Mouse (Mus musculus): Measurements from ENCODE around the gene Adcy7.

The Adcy7 gene

GRCm38 (mm10) chr8:88330816-88331215, 58.6 kb downstream of the Adcy7 start:
- no peak for DNase-seq (ENCODE audit: low read depth, low spot score)

- no peak for DNase-seq (ENCODE audit: low read depth, low spot score)
Observed at GRCm38 (mm10) chr8:88334384-88334783, 62.2 kb downstream of the Adcy7 start.

DNA sequence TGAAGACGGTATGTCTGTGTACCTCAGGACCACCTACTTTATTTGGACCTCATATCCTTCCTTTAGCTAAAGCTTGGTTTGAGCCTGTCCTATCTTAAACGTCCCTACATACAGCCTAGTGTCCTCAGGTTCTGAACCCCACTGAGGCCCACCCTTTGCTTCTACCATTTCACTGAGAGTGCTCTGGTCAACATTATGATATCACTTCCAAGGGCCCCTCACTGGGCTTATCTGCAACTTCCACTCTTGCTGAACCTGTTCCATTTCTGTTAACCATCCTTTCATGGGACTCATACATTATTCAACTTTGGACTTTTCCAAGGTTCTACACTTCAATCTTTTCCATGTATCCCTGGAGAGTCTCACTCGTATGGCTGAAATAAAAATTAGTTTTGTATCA, 62.8 kb downstream of the Adcy7 start:
- peak; percentile 13 for DNase-seq (ENCODE audit: low read depth, low spot score)

GRCm38 (mm10) chr8:88339221-88339620, 67.0 kb downstream of the Adcy7 start:
- DNase-seq (ENCODE audit: low read depth, low spot score): no peak

DNA sequence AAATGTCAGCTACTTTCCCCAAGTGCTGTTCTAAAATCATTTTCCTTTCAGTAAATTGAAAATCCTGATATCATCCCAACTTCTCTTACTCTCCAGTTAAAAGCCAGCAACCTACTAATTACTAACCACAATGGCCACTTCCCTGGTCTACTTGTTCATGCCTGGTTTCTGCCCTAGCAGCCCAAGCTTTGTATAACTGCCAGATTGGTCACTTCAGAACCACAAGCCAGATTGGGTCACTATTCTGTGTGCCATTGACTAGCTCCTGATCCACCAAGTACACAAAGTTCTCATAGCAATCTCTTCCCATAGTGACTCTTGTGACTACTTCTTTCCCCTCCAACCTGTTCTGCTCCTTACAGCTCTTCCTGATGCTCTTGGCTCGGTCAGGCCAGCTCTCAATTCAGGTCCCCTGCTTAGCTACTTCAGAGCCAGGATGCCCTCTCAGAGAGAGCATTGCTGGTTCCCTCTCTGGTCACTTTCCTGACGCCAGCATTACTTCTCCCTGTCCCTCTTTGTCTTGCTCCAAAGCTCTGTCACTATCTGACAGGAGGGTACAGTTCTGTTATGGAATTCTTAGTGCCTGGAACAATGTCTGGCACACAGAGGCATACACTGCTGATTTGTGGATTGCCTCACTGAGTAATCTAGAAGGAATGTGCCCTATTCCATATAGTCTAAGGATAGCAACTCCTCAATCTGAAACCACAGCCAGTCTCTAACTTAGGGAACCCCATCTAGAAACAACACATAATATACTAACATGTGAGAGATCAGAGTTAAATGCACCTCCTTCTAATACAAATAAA, 67.9 kb downstream of the Adcy7 start:
- no peak for DNase-seq (ENCODE audit: low read depth, low spot score)

DNA sequence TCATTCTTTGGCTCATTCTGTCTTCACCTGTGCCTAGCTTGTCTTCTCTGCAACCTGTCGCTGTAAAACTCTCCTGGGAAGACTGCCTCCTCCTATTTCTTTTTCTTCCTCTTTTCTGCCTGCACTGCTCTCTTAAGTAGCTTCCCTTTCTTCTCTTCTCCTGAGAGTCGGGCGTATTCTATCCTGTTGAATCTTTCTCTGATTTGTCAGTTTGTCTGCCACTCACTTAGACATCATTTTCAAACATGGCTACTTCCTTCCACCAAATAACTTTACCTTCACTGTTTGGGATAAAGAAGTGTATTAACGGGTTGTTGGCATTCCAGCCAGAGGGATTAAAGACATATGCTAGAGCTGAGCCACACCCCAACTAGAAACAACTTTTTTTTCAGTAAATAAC, 69.8 kb downstream of the Adcy7 start:
- no peak for DNase-seq (ENCODE audit: low read depth, low spot score)

DNA sequence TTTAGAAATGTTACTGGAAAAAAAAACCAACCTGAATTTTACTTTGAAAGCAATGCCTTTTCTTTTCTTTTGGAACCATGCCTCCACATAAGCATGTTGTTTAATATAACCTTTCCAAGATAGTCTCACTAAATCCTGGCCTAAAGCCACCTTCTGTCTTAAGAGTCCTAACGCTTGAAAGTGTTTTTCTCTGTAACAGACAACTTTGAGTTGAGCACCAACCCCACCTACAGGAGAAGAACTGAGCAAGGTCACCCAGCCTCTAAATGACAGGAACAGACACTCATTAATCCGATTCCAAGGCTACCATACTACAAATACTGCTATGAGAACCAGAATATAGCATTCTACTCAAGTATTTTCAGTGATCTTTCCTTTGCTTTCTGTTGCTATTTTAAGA, 76.8 kb downstream of the Adcy7 start:
- no peak for DNase-seq (ENCODE audit: low read depth, low spot score)

DNA sequence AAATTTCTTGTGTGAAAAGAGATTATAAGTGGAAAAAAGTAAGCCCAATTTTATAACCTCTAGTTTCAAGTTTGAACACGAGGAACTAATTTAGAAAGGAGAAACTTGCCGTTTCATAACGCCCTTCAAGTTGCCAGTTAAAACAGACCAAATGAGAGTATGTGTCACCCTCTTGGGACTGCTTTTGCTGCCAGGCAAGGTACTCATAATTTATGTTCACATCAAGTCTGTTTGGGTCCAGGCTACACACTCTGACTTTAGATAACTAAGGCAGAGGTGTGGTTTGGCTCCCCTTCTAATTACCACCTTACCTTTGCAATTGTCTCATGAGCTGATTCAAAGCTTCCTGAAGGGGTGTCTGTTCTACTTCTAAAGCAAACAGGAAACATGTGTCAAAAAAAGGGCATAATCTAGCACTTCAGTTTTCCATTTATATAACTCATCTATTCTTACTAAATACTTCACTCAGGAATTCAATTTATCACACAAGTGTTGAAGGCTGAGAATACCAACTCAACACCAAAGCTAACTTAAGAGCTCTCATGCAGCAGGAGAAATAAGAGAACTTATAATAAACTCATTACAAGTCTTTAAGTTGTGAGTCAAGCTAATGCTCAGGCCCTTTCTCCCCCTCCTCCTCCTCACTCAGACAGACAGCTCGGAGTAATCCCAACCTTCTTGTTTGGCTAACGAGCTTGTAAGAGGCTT, 85.2 kb downstream of the Adcy7 start:
- no peak for DNase-seq (ENCODE audit: low read depth, low spot score)

DNA sequence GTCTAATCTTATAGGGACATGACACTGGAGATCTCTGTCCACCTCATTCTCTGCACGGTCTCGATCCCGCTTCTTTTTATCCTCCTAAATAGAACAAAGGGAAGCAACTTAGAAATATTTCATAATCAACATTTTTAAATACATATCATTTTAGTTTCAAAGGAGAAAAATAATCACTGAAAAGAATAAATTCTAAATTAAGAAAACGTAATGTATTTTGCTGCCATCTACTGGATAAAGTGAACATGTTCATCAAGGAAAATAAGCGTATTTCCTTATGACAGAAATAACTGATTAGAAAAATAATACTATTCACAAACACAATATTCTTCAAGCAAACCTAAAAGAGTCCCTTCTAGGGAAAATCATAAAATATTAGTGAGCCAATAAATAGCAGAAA, 85.7 kb downstream of the Adcy7 start:
- no peak for DNase-seq (ENCODE audit: low read depth, low spot score)

- no peak for DNase-seq (ENCODE audit: low read depth, low spot score)
Observed at GRCm38 (mm10) chr8:88359959-88360358, 87.8 kb downstream of the Adcy7 start.

- peak; percentile 30 for DNase-seq (ENCODE audit: low read depth, low spot score)
Observed at GRCm38 (mm10) chr8:88361044-88361707, 89.0 kb downstream of the Adcy7 start.

DNA sequence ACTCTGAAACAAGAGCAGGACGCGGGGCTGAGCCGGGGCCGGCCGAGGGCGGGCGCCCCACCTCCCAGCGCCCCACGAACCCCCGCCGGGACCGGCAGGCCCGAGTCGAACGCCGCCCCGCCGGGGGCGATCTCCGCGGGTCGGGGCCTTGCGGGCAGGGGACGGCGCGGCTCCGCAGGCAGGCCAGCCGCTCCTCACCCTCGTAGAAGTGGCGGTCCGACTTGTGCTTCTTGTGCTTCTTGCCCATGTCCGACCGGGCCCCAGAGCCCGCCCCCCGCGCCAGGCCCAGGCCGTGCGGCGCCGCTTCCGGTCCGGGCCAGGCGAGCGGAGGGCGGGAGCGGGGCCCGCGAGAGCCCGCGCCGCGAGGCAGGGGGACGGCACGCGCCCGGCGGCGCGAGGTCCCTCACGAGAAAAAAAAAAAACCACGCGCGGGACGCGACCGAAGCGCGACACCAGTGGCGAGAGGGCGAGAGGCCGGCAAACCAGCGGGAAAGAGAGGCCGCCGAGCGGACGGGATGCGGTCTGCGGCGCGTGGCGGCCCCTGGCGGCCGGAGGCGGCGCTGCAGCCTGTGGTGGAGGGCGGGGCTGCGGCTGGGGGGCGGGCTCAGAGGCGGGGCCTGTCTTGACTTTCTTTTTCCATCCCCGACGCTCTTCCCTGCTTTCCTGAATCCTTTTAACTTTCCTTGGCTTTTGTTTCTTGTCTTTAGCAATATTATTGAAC, 89.7 kb downstream of the Adcy7 start, which contains the start of gene Brd7:
TSS of gene Brd7 (minus strand) at position 487 of the 721 bp plus-strand sequence.
- peak; percentile 67 for DNase-seq (ENCODE audit: low read depth, low spot score)

GRCm38 (mm10) chr8:88362446-88363150, 90.4 kb downstream of the Adcy7 start:
- peak; percentile 60 for DNase-seq (ENCODE audit: low read depth, low spot score)

DNA sequence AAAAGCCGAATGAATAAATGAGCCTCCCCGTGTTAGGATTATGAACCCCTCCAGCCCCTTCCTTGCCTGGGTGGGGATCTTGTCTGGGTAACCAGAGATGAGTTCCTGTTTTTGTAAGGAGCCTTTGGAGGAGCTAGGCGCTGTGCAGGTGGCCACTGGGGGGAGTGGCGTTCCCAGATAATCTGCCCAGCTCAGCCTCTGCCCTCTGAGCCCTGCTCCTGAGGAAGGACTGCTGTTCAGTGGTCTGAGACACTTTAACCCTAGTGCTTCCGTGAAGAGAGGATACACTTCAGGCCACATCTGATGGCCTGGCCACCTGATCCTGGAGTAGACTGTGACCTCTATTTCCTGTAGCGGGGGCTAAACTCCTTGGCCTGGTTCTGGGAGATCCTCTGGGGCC, 97.0 kb downstream of the Adcy7 start:
- DNase-seq (ENCODE audit: low read depth, low spot score): no peak

- DNase-seq (ENCODE audit: low read depth, low spot score): no peak
Observed at GRCm38 (mm10) chr8:88369805-88370204, 97.6 kb downstream of the Adcy7 start.

DNA sequence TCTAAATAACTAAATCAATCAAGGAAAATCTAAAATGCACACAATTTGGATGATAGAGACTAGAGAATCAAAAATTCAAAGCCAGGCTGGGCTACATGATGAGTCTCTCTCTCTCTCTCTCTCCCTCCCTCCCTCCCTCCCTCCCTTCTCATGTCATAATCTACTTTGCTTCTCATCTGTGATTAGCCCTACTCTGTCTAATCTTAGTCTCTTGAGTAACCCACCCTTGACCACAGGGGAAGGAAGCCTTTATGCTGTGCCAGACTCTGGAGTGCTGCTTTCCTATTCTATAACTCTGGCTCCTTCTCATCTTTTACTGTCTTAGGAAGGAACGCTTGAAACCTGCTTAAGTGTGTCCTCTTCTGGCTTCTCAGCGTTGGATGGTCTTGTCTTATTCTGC, 99.3 kb downstream of the Adcy7 start:
- no peak for DNase-seq (ENCODE audit: low read depth, low spot score)

- no peak for DNase-seq (ENCODE audit: low read depth, low spot score)
Observed at GRCm38 (mm10) chr8:88376836-88377582, 104.8 kb downstream of the Adcy7 start.

Measured in c-Kit-negative CD71-positive TER-119-positive erythroid progenitor cells, embryonic 14.5 days (primary cell).